Mouse (Mus musculus): Measurements from ENCODE around the gene Gm10295. TPM values are rescaled to one million over a fixed set of nuclear protein-coding genes. Genes with fewer than 3 reads are reported as not detected.

The Gm10295 gene
- polyA plus RNA-seq, 1 experiment from 2014 or later = not detected

GRCm38 (mm10) chr7:71379826-71380825 lies 28.8 kb upstream of the Gm10295 start:
- Histone ChIP-seq H3K4me3 (peak overlapping the region; percentile 12), H3K27me3 (ENCODE audit: insufficient read depth, poor library complexity, severe bottlenecking) (no peaks in the 10 kb centered on the region), H3K27ac (peak overlapping the region; percentile 82), H3K9me3 (no peaks in the 10 kb centered on the region), H3K36me3 (no peaks in the 10 kb centered on the region), H3K4me1 (peaks cover 48% of the 10 kb centered on the region)
- no peak for DNase-seq (ENCODE audit: low spot score)
- WGBS = 9% methylated on average over 18 of the region's 18 CpGs

- Histone ChIP-seq H3K27me3 (ENCODE audit: insufficient read depth, poor library complexity, severe bottlenecking) (no peaks in the 10 kb centered on the region), H3K4me1 (peaks cover 39% of the 10 kb centered on the region), H3K36me3 (no peaks in the 10 kb centered on the region), H3K9me3 (no peaks in the 10 kb centered on the region), H3K27ac (peak overlapping the region; percentile 82; the same call in 1 of the 2 replicates), H3K4me3 (no peak overlapping the region)
- 68% methylated on average over 18 of the region's 18 CpGs for WGBS
- DNase-seq (ENCODE audit: low spot score) = no peak
Measured at GRCm38 (mm10) chr7:71378812-71379760, 27.8 kb upstream of the Gm10295 start.

GRCm38 (mm10) chr7:71377983-71378382 lies 26.7 kb upstream of the Gm10295 start:
- Histone ChIP-seq H3K27ac (peak overlapping the region; percentile 47), H3K4me1 (peaks cover 31% of the 10 kb centered on the region)

GRCm38 (mm10) chr7:71374059-71374458 lies 22.8 kb upstream of the Gm10295 start:
- no peaks in the 10 kb centered on the region for H3K9me3 ChIP-seq
- H3K4me3 ChIP-seq = no peak overlapping the region
- H3K27me3 ChIP-seq (ENCODE audit: insufficient read depth, poor library complexity, severe bottlenecking) = no peaks in the 10 kb centered on the region
- WGBS = 81% methylated on average over 5 of the region's 5 CpGs
- H3K36me3 ChIP-seq = no peaks in the 10 kb centered on the region
- no peak for DNase-seq (ENCODE audit: low spot score)
- H3K27ac ChIP-seq = no peak overlapping the region
- peaks cover 17% of the 10 kb centered on the region for H3K4me1 ChIP-seq

More at GRCm38 (mm10) chr7:71377983-71378382, 26.7 kb upstream of the Gm10295 start:
- no peaks in the 10 kb centered on the region for H3K36me3 ChIP-seq
- no peaks in the 10 kb centered on the region for H3K9me3 ChIP-seq
- no peaks in the 10 kb centered on the region for H3K27me3 ChIP-seq (ENCODE audit: insufficient read depth, poor library complexity, severe bottlenecking)
- H3K4me3 ChIP-seq = no peak overlapping the region
- no peak for DNase-seq (ENCODE audit: low spot score)
- WGBS = 66% methylated on average over 6 of the region's 6 CpGs

- H3K36me3 ChIP-seq = no peaks in the 10 kb centered on the region
- WGBS = 62% methylated on average over 2 of the region's 2 CpGs
- no peak for DNase-seq (ENCODE audit: low spot score)
- no peaks in the 10 kb centered on the region for H3K27me3 ChIP-seq (ENCODE audit: insufficient read depth, poor library complexity, severe bottlenecking)
- H3K9me3 ChIP-seq = no peaks in the 10 kb centered on the region
- peaks cover 12% of the 10 kb centered on the region for H3K4me1 ChIP-seq
- H3K27ac ChIP-seq = no peak overlapping the region
- no peak overlapping the region for H3K4me3 ChIP-seq
Measured at GRCm38 (mm10) chr7:71371916-71372315, 20.6 kb upstream of the Gm10295 start.

- no peaks in the 10 kb centered on the region for H3K27me3 ChIP-seq (ENCODE audit: insufficient read depth, poor library complexity, severe bottlenecking)
- H3K9me3 ChIP-seq = no peaks in the 10 kb centered on the region
- no peak overlapping the region for H3K4me3 ChIP-seq
- H3K4me1 ChIP-seq = peaks cover 12% of the 10 kb centered on the region
- H3K27ac ChIP-seq = peak overlapping the region; percentile 31
- 69% methylated on average over 2 of the region's 2 CpGs for WGBS
- H3K36me3 ChIP-seq = no peaks in the 10 kb centered on the region
- no peak for DNase-seq (ENCODE audit: low spot score)
Measured at GRCm38 (mm10) chr7:71370746-71371145, 19.5 kb upstream of the Gm10295 start.

- H3K9me3 ChIP-seq = no peaks in the 10 kb centered on the region
- H3K4me3 ChIP-seq = no peak overlapping the region
- no peak overlapping the region for H3K27ac ChIP-seq
- DNase-seq (ENCODE audit: low spot score) = no peak
- 71% methylated on average over 3 of the region's 3 CpGs for WGBS
- peaks cover 12% of the 10 kb centered on the region for H3K4me1 ChIP-seq
- H3K36me3 ChIP-seq = no peaks in the 10 kb centered on the region
- H3K27me3 ChIP-seq (ENCODE audit: insufficient read depth, poor library complexity, severe bottlenecking) = no peaks in the 10 kb centered on the region
Measured at GRCm38 (mm10) chr7:71370128-71370527, 18.8 kb upstream of the Gm10295 start.

- 80% methylated on average over 13 of the region's 13 CpGs for WGBS
- Histone ChIP-seq H3K4me3 (no peak overlapping the region), H3K36me3 (no peaks in the 10 kb centered on the region), H3K9me3 (no peaks in the 10 kb centered on the region), H3K27ac (peak overlapping the region; percentile 4; the same call in 1 of the 2 replicates), H3K4me1 (peaks cover 12% of the 10 kb centered on the region), H3K27me3 (ENCODE audit: insufficient read depth, poor library complexity, severe bottlenecking) (no peaks in the 10 kb centered on the region)
- DNase-seq (ENCODE audit: low spot score) = no peak
Measured at GRCm38 (mm10) chr7:71368543-71369181, 17.4 kb upstream of the Gm10295 start.

GRCm38 (mm10) chr7:71355596-71355995 lies 4.3 kb upstream of the Gm10295 start:
- H3K27ac ChIP-seq = no peak overlapping the region

GRCm38 (mm10) chr7:71348922-71349321 lies 2.4 kb downstream of the Gm10295 start:
- WGBS = 90% methylated on average over 9 of the region's 9 CpGs
- H3K4me1 ChIP-seq = peaks cover 4% of the 10 kb centered on the region; the same call in 1 of the 2 replicates
- no peak overlapping the region for H3K27ac ChIP-seq
- peaks cover 6% of the 10 kb centered on the region; the same call in 1 of the 2 replicates for H3K27me3 ChIP-seq (ENCODE audit: insufficient read depth, poor library complexity, severe bottlenecking)
- no peak for DNase-seq (ENCODE audit: low spot score)
- no peak overlapping the region for H3K4me3 ChIP-seq
- no peaks in the 10 kb centered on the region for H3K36me3 ChIP-seq
- H3K9me3 ChIP-seq = no peaks in the 10 kb centered on the region

More at GRCm38 (mm10) chr7:71355596-71355995, 4.3 kb upstream of the Gm10295 start:
- H3K36me3 ChIP-seq = no peaks in the 10 kb centered on the region
- peaks cover 4% of the 10 kb centered on the region; the same call in 1 of the 2 replicates for H3K4me1 ChIP-seq
- no peak overlapping the region for H3K4me3 ChIP-seq
- WGBS = 76% methylated on average over 5 of the region's 5 CpGs
- no peak for DNase-seq (ENCODE audit: low spot score)
- H3K27me3 ChIP-seq (ENCODE audit: insufficient read depth, poor library complexity, severe bottlenecking) = peaks cover 6% of the 10 kb centered on the region; the same call in 1 of the 2 replicates
- H3K9me3 ChIP-seq = no peaks in the 10 kb centered on the region

- H3K9me3 ChIP-seq = no peaks in the 10 kb centered on the region
- H3K4me3 ChIP-seq = no peak overlapping the region
- 71% methylated on average over 11 of the region's 11 CpGs for WGBS
- no peaks in the 10 kb centered on the region for H3K4me1 ChIP-seq
- no peak for DNase-seq (ENCODE audit: low spot score)
- no peak overlapping the region for H3K27ac ChIP-seq
- H3K36me3 ChIP-seq = no peaks in the 10 kb centered on the region
- H3K27me3 ChIP-seq (ENCODE audit: insufficient read depth, poor library complexity, severe bottlenecking) = no peaks in the 10 kb centered on the region
Measured at GRCm38 (mm10) chr7:71324919-71325583, 26.2 kb downstream of the Gm10295 start.
